Mouse (Mus musculus) stomach, embryonic 16.5 days (tissue): Measurements from ENCODE around the gene Cdc6. TPM values are rescaled to one million over a fixed set of nuclear protein-coding genes. Genes with fewer than 3 reads are reported as not detected.

ENCODE experiments used
- ATAC-seq: fragments of 200-750 bp; cut with Nextera tagmentation; 2 replicates; pipeline ENCODE4 v1.8.0; 2017; ENCODE audit warnings: moderate number of reproducible peaks, moderate TSS enrichment; ENCODE audit not compliant: insufficient read depth, low FRiP score
- H3K27ac ChIP-seq: fragments of 300-500 bp; sonication (generic); 2 replicates; pipeline ENCODE4 v1.5.1; 2014; ENCODE audit warnings: low read length
- H3K27me3 ChIP-seq: fragments of 300-500 bp; sonication (generic); 2 replicates; pipeline ENCODE4 v1.6.1; 2014; ENCODE audit warnings: low read length, control low read depth, mixed read lengths; ENCODE audit not compliant: control insufficient read depth, insufficient read depth
- H3K36me3 ChIP-seq: fragments of 300-500 bp; sonication (generic); 2 replicates; pipeline ENCODE4 v1.6.1; 2014; ENCODE audit warnings: low read length; ENCODE audit not compliant: control insufficient read depth, insufficient read depth
- H3K4me1 ChIP-seq: fragments of 300-500 bp; sonication (generic); 2 replicates; pipeline ENCODE4 v1.6.1; 2014; ENCODE audit warnings: low read length, control low read depth, mixed read lengths; ENCODE audit not compliant: control insufficient read depth, insufficient read depth
- H3K4me2 ChIP-seq: fragments of 300-500 bp; sonication (generic); 2 replicates; pipeline ENCODE4 v1.6.1; 2014; ENCODE audit warnings: low read depth, low read length, mixed read lengths
- H3K4me3 ChIP-seq: fragments of 300-500 bp; sonication (generic); replicated peaks from 2 replicates; pipeline ENCODE4 v1.5.1; 2014; ENCODE audit warnings: mild to moderate bottlenecking, low read length
- H3K9ac ChIP-seq: fragments of 300-500 bp; sonication (generic); 2 replicates; pipeline ENCODE4 v1.6.1; 2014; ENCODE audit warnings: low read length
- H3K9me3 ChIP-seq: fragments of 300-500 bp; sonication (generic); replicated peaks from 2 replicates; pipeline ENCODE4 v1.6.1; 2016; ENCODE audit warnings: low read length, control low read depth; ENCODE audit not compliant: control insufficient read depth
- WGBS: fragments of 180-500 bp; shearing (Covaris S2); extraction: QIAGEN DNeasy Blood & Tissue Kit; methylation state at CpG from one replicate; pipeline ENCODE4 v1.1.7; 2014; 5-methylcytosine and 5-hydroxymethylcytosine counted together
- polyA plus RNA-seq: library from polyadenylated mRNA; unstranded; fragments of >200 nt; fragmentation: Nextera tagmentation; extraction: Ambion mirVana; gene quantifications from 2 replicates; pipeline ENCODE4 v1.2.1, GENCODE M21; 2015

Cdc6 gene
- polyA plus RNA-seq, 1 experiment from 2014 or later: 28.1 TPM

DNA sequence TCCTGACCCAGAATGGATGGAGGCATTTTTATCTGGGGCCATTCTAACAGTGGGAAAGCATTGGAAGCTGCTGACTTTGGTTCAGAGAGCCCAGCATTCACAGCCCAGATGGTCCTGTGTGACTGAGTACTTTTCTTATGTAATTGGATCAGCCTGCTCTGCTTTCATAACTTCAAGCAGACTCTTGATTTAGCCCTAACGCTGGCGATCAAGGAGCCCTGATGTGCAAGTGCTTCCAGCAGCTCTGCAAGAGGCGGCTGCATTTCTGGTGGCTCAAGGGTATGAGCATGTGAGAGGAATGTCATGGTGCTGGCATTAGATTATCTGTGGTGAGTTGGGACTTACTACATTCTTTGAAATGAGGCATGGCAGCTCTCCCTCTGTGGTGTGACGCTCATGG lies 35.6 kb upstream of the Cdc6 start:
- no peak overlapping the region for H3K9ac ChIP-seq
- H3K27me3 ChIP-seq: no peaks in the 10 kb centered on the region
- no peak overlapping the region for H3K27ac ChIP-seq
- ATAC-seq: no peak
- H3K4me3 ChIP-seq: no peak overlapping the region
- H3K36me3 ChIP-seq: 0 out of 2 replicates have a peak, but pooled peaks cover 10% of the 10 kb centered on the region
- WGBS: 73% methylated on average over 4 of the region's 4 CpGs
- H3K4me2 ChIP-seq: no peak overlapping the region
- no peaks in the 10 kb centered on the region for H3K9me3 ChIP-seq
- H3K4me1 ChIP-seq: peaks cover 5% of the 10 kb centered on the region; the same call in 1 of the 2 replicates

DNA sequence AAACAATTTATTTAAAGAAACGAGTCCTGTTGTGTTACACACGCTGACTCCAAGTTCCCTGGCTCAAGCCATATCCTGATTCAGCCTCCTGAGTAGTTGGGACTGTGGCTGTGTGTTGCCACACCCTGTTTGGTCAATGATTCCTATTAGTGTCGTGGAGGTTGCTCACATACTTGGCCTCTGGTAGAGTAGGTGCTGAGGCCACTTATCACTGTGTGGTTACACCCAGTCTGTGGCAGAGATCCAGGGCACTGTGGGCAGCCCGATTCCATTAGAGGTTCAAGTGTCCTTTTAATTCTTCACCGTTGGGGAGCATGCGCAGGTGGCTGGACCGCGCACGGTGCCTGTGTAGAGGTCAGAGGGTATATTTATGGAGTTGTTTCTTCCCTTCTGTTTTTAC lies 33.7 kb upstream of the Cdc6 start:
- 0 out of 2 replicates have a peak, but pooled peaks cover 3% of the 10 kb centered on the region for H3K36me3 ChIP-seq
- no peak overlapping the region for H3K4me2 ChIP-seq
- H3K4me3 ChIP-seq: no peak overlapping the region
- H3K4me1 ChIP-seq: peaks cover 5% of the 10 kb centered on the region; the same call in 1 of the 2 replicates
- H3K9ac ChIP-seq: no peak overlapping the region
- H3K27me3 ChIP-seq: no peaks in the 10 kb centered on the region
- peak; percentile 83; the same call in 1 of the 2 replicates for ATAC-seq
- 78% methylated on average over 9 of the region's 9 CpGs for WGBS
- no peaks in the 10 kb centered on the region for H3K9me3 ChIP-seq
- 0 out of 2 replicates have a peak overlapping the region, but pooled peaks have one; percentile 12 for H3K27ac ChIP-seq

DNA sequence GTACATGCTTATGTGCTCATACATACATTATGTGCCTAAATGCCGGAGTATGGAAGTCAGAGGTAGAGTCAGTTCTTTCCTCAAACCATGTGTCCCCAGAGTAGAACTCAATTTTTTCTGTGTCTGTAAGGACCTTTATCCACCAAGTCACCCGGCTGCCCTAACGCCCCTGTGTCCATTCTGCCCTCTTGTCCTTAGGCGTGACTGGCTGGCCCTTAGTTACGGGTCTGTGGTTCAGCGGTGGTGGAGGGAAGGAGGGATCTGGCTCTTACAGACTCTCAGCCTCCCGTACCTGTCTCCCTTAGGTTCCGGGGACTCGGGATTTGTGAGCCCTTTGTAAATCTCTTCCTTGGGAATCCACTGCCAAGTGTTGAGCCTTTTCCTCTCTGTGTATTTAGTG lies 30.6 kb upstream of the Cdc6 start:
- Histone ChIP-seq H3K4me3 (no peak overlapping the region), H3K4me1 (no peaks in the 10 kb centered on the region; the same call in 1 of the 2 replicates), H3K36me3 (no peaks in the 10 kb centered on the region), H3K27me3 (no peaks in the 10 kb centered on the region), H3K9ac (no peak overlapping the region), H3K27ac (no peak overlapping the region), H3K9me3 (no peaks in the 10 kb centered on the region), H3K4me2 (no peak overlapping the region)
- ATAC-seq: no peak
- 76% methylated on average over 9 of the region's 9 CpGs for WGBS

DNA sequence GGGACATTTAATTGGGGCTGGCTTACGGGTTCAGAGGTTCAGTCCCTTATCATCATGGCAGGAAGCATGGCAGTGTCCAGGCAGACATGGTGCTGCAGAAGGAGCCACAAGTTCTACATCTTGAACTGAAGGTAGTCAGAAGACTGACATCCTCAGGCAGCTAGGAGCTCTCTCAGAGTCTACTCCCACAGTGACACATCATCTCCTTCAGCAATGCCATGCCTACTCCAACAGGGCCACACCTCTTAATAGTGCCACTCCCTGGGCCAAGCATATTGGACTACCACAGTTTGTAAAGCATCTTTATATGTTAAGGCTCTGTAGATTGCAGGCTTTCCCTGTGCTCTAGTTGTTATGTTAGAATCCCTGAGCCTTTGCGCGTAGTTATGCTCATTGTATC lies 19.9 kb upstream of the Cdc6 start:
- Histone ChIP-seq H3K4me2 (no peak overlapping the region), H3K27me3 (no peaks in the 10 kb centered on the region), H3K4me3 (no peak overlapping the region), H3K36me3 (peaks cover 21% of the 10 kb centered on the region), H3K9me3 (no peaks in the 10 kb centered on the region), H3K4me1 (0 out of 2 replicates have a peak, but pooled peaks cover 6% of the 10 kb centered on the region), H3K27ac (no peak overlapping the region), H3K9ac (no peak overlapping the region)
- ATAC-seq: no peak
- 97% methylated on average over 3 of the region's 3 CpGs for WGBS

DNA sequence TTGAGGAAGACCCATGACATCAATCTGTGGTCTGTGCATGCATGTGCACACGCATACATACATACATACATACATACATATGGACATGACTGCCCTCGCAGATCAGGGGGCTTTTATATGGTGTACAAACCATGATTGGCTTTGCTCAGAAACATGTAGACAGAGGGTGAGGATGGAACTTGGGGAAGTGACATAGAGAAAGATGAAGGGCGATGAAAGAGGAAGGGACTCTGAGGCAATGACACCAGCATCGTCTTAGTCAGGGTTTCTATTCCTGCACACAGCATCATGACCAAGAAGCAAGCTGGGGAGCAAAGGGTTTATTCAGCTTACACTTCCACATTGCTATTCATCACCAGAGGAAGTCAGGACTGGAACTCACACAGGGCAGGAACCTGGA lies 18.5 kb upstream of the Cdc6 start:
- Histone ChIP-seq H3K4me3 (no peak overlapping the region), H3K9ac (no peak overlapping the region), H3K27me3 (no peaks in the 10 kb centered on the region), H3K4me2 (no peak overlapping the region), H3K36me3 (peaks cover 29% of the 10 kb centered on the region), H3K9me3 (no peaks in the 10 kb centered on the region), H3K27ac (no peak overlapping the region), H3K4me1 (0 out of 2 replicates have a peak, but pooled peaks cover 6% of the 10 kb centered on the region)
- no peak for ATAC-seq
- 93% methylated on average over 4 of the region's 4 CpGs for WGBS

DNA sequence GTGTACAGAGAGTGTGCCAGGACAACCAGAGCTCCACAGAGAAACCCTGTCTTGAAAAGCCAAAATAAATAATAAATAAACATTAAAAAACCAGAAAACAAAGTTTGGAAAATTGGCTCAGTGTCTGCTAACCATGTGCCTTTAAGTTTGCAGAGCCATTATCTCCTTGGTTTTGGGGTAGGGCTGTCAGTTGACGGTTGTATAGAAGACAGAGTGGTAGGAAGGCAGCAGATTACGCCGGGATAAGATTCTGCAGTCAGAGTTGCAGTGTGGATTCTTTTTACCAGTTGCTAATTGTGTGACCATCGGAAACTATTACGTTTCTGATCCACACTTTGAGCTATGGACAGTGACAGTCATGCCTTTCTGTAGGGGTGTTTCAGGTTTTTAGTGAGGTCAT lies 17.6 kb upstream of the Cdc6 start:
- WGBS: 80% methylated on average over 5 of the region's 5 CpGs
- H3K36me3 ChIP-seq: peaks cover 26% of the 10 kb centered on the region

DNA sequence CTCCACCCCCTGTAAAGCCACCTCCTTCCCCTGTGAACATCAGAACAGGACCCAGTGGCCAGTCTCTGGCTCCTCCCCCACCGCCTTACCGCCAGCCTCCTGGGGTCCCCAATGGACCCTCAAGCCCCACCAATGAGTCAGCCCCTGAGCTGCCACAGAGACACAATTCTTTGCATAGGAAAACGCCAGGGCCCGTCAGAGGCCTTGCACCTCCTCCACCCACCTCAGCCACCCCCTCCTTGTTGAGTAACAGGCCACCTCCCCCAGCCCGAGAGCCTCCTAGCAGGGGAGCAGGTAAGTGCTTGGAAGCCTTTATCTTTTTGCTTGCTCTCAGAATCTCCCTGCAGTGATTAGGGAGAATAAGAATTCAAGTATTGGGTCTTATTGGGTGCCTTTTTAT lies 15.2 kb upstream of the Cdc6 start:
- Histone ChIP-seq H3K36me3 (peaks cover 17% of the 10 kb centered on the region), H3K27ac (no peak overlapping the region)
- WGBS: 52% methylated on average over 5 of the region's 5 CpGs

More for the DNA sequence above, 17.6 kb upstream of the Cdc6 start:
- Histone ChIP-seq H3K9ac (no peak overlapping the region), H3K4me1 (0 out of 2 replicates have a peak, but pooled peaks cover 6% of the 10 kb centered on the region), H3K27me3 (no peaks in the 10 kb centered on the region), H3K9me3 (no peaks in the 10 kb centered on the region), H3K27ac (no peak overlapping the region), H3K4me2 (no peak overlapping the region), H3K4me3 (no peak overlapping the region)
- no peak for ATAC-seq

DNA sequence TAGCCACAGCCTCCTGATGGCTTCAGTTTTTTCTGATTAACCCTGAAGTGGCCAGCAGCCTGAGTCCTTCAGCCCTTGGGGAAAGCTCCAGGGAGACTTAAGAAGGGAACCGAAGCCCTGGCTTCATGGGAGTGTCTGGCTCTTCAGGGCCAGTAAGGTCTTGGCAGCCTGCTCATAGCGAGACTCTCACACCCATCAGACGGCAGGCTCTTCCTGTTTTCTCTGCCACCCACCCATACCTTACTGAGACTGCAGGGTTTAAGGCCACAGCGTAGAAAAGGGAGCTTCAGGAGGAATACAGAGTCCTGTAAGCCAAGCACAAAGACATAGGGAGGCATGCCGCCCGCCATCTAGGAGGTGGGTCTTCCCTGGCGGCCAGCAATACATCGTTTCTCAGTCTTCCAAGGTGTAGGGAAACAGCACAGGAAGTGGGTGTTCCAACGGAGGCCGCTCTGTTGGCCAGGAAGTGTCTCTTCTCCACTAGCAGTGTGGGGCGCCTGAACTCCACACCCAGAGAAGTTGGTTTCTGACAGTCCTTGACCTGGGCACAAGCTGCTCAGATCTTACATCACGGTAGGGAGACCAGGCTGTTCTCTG lies 7.0 kb upstream of the Cdc6 start:
- H3K36me3 ChIP-seq: 0 out of 2 replicates have a peak, but pooled peaks cover 8% of the 10 kb centered on the region
- WGBS: 68% methylated on average over 12 of the region's 12 CpGs
- H3K9ac ChIP-seq: no peak overlapping the region
- H3K4me3 ChIP-seq: no peak overlapping the region
- H3K9me3 ChIP-seq: no peaks in the 10 kb centered on the region
- peaks cover 19% of the 10 kb centered on the region for H3K4me1 ChIP-seq
- peak overlapping the region; percentile 9; the same call in 1 of the 2 replicates for H3K27ac ChIP-seq
- no peak for ATAC-seq
- H3K4me2 ChIP-seq: no peak overlapping the region
- H3K27me3 ChIP-seq: no peaks in the 10 kb centered on the region

More for the DNA sequence above, 15.2 kb upstream of the Cdc6 start:
- 0 out of 2 replicates have a peak, but pooled peaks cover 6% of the 10 kb centered on the region for H3K4me1 ChIP-seq
- no peak overlapping the region for H3K4me3 ChIP-seq
- no peak overlapping the region for H3K4me2 ChIP-seq
- H3K27me3 ChIP-seq: no peaks in the 10 kb centered on the region
- no peaks in the 10 kb centered on the region for H3K9me3 ChIP-seq
- no peak overlapping the region; the same call in 1 of the 2 replicates for H3K9ac ChIP-seq
- peak; percentile 46; the same call in 1 of the 2 replicates for ATAC-seq

DNA sequence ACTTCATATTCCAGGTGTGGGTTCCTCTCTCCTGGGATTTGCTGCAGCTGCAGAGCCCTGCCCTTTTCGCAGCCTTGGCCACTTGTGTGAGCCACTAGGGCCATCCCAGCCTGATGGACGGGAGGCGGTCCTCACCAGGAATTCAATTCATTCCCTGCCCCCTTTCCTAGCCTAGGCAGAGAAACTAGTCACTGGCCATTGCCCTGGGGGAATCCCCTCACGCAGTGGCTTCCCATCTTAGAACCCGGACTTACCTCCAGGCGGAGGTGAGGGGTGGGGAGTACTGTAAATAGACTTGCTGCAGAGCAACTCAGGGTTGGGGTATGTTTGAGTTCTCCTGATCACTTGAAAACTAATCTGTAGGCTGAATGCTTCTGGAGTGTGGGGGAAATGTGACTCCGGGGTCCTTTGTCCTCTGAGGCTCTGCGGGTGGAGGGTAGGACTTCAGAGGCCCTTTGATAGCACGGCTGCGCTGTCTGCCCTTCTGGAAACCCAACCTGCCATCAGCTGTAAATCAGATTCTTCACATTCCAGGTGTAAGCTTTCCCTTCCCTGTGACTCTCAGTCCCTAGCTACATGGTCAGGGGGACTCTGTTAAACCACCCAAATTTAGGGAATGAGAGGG lies 4.9 kb upstream of the Cdc6 start:
- peak overlapping the region; percentile 80 for H3K27ac ChIP-seq
- no peaks in the 10 kb centered on the region for H3K9me3 ChIP-seq
- WGBS: 27% methylated on average over 10 of the region's 10 CpGs
- H3K4me2 ChIP-seq: no peak overlapping the region
- H3K4me3 ChIP-seq: no peak overlapping the region
- peak overlapping the region; percentile 7; the same call in 1 of the 2 replicates for H3K9ac ChIP-seq
- no peak for ATAC-seq
- peaks cover 23% of the 10 kb centered on the region for H3K4me1 ChIP-seq
- no peaks in the 10 kb centered on the region for H3K27me3 ChIP-seq
- 0 out of 2 replicates have a peak, but pooled peaks cover 8% of the 10 kb centered on the region for H3K36me3 ChIP-seq
